In genomic region chrX:12225892-12226206, GRCm38 (mm10) we compare ENCODE assay signal across 9 mouse cellular contexts.
A peak's percentile ranks its signal among the peaks of the same experiment; 100 is the strongest.
DNase-seq lines count a peak whose midpoint lies in the region; ATAC-seq lines count a peak whose summit lies in the region.
"Had no signal": no experiment of that assay in that cellular context is flagged by ENCODE, and none has a peak within 500 bp of the region (broad histone marks: within the 10 kb centered on the region; RNA-seq: fewer than 3 reads in every experiment).

No protein-coding gene starts in this region.

- DNase-seq in forebrain, embryonic 10.5 days (ENCODE audit: extremely low spot score, low spot score): no peak
- DNase-seq in forebrain, embryonic 11.5 days (ENCODE audit: low spot score): no peak
- DNase-seq in liver, embryonic 11.5 days (ENCODE audit: low spot score): no peak
- no peak for DNase-seq in liver
- no peak for DNase-seq in thymus, postnatal 25 days
- DNase-seq in lung, postnatal 10 days: no peak
- DNase-seq: kidney, adult 18-20 months had no signal

- peaks cover 14% of the 10 kb centered on the region for H3K4me1 ChIP-seq in forebrain, embryonic 10.5 days
- peaks cover 3% of the 10 kb centered on the region; the same call in 1 of the 2 replicates for H3K4me1 ChIP-seq in forebrain, embryonic 11.5 days (replicated peaks; ENCODE audit: control insufficient read depth, insufficient read depth, low read length)
- H3K4me1 ChIP-seq in liver, embryonic 11.5 days (replicated peaks; ENCODE audit: control insufficient read depth, insufficient read depth, low read length): no peaks in the 10 kb centered on the region
- H3K4me1 ChIP-seq in hindbrain, embryonic 12.5 days: no peaks in the 10 kb centered on the region
- H3K4me1 ChIP-seq in midbrain, embryonic 16.5 days (ENCODE audit: control insufficient read depth, insufficient read depth, low read length): 0 out of 2 replicates have a peak, but pooled peaks cover 6% of the 10 kb centered on the region

- peak overlapping the region; percentile 35 for H3K4me3 ChIP-seq in forebrain, embryonic 10.5 days
- H3K4me3 ChIP-seq in forebrain, embryonic 11.5 days (ENCODE audit: low read depth, low read length): no peak overlapping the region
- no peak overlapping the region for H3K4me3 ChIP-seq in liver, embryonic 11.5 days (ENCODE audit: low read depth, low read length)
- no peak overlapping the region for H3K4me3 ChIP-seq in hindbrain, embryonic 12.5 days
- H3K4me3 ChIP-seq in midbrain, embryonic 16.5 days (ENCODE audit: low read depth, low read length): no peak overlapping the region

- WGBS in forebrain, embryonic 10.5 days: 19% methylated on average over 3 of the region's 3 CpGs
- 16% methylated on average over 3 of the region's 3 CpGs for WGBS in forebrain, embryonic 11.5 days
- WGBS in liver, embryonic 11.5 days: 23% methylated on average over 3 of the region's 3 CpGs
- 19% methylated on average over 3 of the region's 3 CpGs for WGBS in hindbrain, embryonic 12.5 days
- 18% methylated on average over 3 of the region's 3 CpGs for WGBS in midbrain, embryonic 16.5 days

- H3K9me3 ChIP-seq in forebrain, embryonic 10.5 days: no peaks in the 10 kb centered on the region; the same call in 1 of the 2 replicates
- H3K9me3 ChIP-seq in forebrain, embryonic 11.5 days (ENCODE audit: control insufficient read depth, low read length): no peaks in the 10 kb centered on the region
- peaks cover 3% of the 10 kb centered on the region; the same call in 1 of the 2 replicates for H3K9me3 ChIP-seq in liver, embryonic 11.5 days (ENCODE audit: control insufficient read depth, low read length)
- no peaks in the 10 kb centered on the region for H3K9me3 ChIP-seq in hindbrain, embryonic 12.5 days (replicated peaks)
- no peaks in the 10 kb centered on the region for H3K9me3 ChIP-seq in midbrain, embryonic 16.5 days (replicated peaks; ENCODE audit: control insufficient read depth, low read length, poor library complexity, severe bottlenecking)

- peaks cover 47% of the 10 kb centered on the region for H3K27me3 ChIP-seq in forebrain, embryonic 10.5 days (ENCODE audit: poor library complexity, severe bottlenecking)
- no peaks in the 10 kb centered on the region for H3K27me3 ChIP-seq in forebrain, embryonic 11.5 days (ENCODE audit: control insufficient read depth, insufficient read depth, low read length)
- H3K27me3 ChIP-seq in liver, embryonic 11.5 days (replicated peaks; ENCODE audit: control insufficient read depth, insufficient read depth, low read length): peaks cover 3% of the 10 kb centered on the region; the same call in 1 of the 2 replicates
- 0 out of 2 replicates have a peak, but pooled peaks cover 8% of the 10 kb centered on the region for H3K27me3 ChIP-seq in hindbrain, embryonic 12.5 days
- no peaks in the 10 kb centered on the region for H3K27me3 ChIP-seq in midbrain, embryonic 16.5 days (ENCODE audit: control insufficient read depth, insufficient read depth, low read depth, low read length)

- no peak overlapping the region for H3K4me2 ChIP-seq in forebrain, embryonic 11.5 days (ENCODE audit: low read depth, low read length, severe bottlenecking)
- 0 out of 2 replicates have a peak overlapping the region, but pooled peaks have one; percentile 21 for H3K4me2 ChIP-seq in liver, embryonic 11.5 days
- H3K4me2 ChIP-seq in hindbrain, embryonic 12.5 days (replicated peaks): peak overlapping the region; percentile 42
- peak overlapping the region; percentile 46; the same call in 1 of the 2 replicates for H3K4me2 ChIP-seq in midbrain, embryonic 16.5 days (ENCODE audit: low read length)

- no peak overlapping the region for H3K9ac ChIP-seq in forebrain, embryonic 11.5 days (ENCODE audit: low read length)
- H3K9ac ChIP-seq in liver, embryonic 11.5 days (ENCODE audit: low read depth, low read length): no peak overlapping the region
- H3K9ac ChIP-seq in hindbrain, embryonic 12.5 days: no peak overlapping the region
- no peak overlapping the region for H3K9ac ChIP-seq in midbrain, embryonic 16.5 days (ENCODE audit: low read depth, low read length)

- H3K36me3 ChIP-seq in forebrain, embryonic 10.5 days (replicated peaks): no peaks in the 10 kb centered on the region
- no peaks in the 10 kb centered on the region for H3K36me3 ChIP-seq in forebrain, embryonic 11.5 days (ENCODE audit: control insufficient read depth, insufficient read depth, low read length)
- H3K36me3 ChIP-seq in liver, embryonic 11.5 days (ENCODE audit: control insufficient read depth, insufficient read depth, low read length): no peaks in the 10 kb centered on the region
- no peaks in the 10 kb centered on the region for H3K36me3 ChIP-seq in hindbrain, embryonic 12.5 days
- no peaks in the 10 kb centered on the region for H3K36me3 ChIP-seq in midbrain, embryonic 16.5 days (ENCODE audit: control insufficient read depth, insufficient read depth, low read length)

- no peak for ATAC-seq in forebrain, embryonic 11.5 days (replicated peaks; ENCODE audit: low FRiP score)
- no peak for ATAC-seq in liver, embryonic 11.5 days (replicated peaks; ENCODE audit: low FRiP score)
- 0 out of 2 replicates have a peak, but pooled peaks have one; percentile 11 for ATAC-seq in hindbrain, embryonic 12.5 days (ENCODE audit: low FRiP score)
- peak; percentile 56; the same call in 1 of the 2 replicates for ATAC-seq in midbrain, embryonic 16.5 days

- H3K27ac ChIP-seq in forebrain, embryonic 10.5 days: no peak overlapping the region
- no peak overlapping the region for H3K27ac ChIP-seq in forebrain, embryonic 11.5 days (ENCODE audit: low read depth, low read length)
- H3K27ac ChIP-seq in liver, embryonic 11.5 days (ENCODE audit: low read depth, low read length): no peak overlapping the region
- peak overlapping the region; percentile 57 for H3K27ac ChIP-seq in hindbrain, embryonic 12.5 days
- no peak overlapping the region for H3K27ac ChIP-seq in midbrain, embryonic 16.5 days (ENCODE audit: low read length)

Comparison
In these comparisons a context has a peak if more than half of its experiments do, and no peak if none do; other contexts are left out.
1. ATAC-seq: peak in hindbrain, embryonic 12.5 days (single experiment) and midbrain, embryonic 16.5 days (single experiment); none in forebrain, embryonic 11.5 days (single experiment) and liver, embryonic 11.5 days (single experiment).